In the genomic region with DNA sequence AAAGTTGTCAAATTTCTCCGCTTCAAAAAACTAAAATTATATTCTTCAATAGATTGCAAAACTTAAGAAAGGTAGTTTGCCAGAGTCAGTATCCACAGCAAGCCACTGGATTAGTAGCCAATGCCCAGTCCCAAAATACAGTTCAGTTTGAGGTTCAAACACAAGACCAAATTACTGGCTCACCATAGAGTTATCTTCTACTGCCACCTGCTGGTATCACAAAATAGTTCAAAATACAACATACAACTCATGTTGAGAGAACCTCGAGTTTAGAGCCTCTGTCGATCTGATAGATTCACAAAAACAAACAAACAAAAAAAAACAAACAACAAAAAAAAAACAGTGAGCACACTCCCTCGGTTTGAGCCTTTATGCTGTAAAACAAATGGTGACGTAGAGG, we compare ENCODE assay signal across 8 mouse cellular contexts. TPM values are rescaled to one million over a fixed set of nuclear protein-coding genes. Genes with fewer than 3 reads are reported as not detected.
DNase-seq lines count a peak whose midpoint lies in the region; ATAC-seq and TF ChIP-seq lines count a peak whose summit lies in the region.

No protein-coding gene starts in this region.

- H3K4me2 ChIP-seq in kidney, postnatal 0 days (ENCODE audit: low read length) = no peak overlapping the region
- H3K4me2 ChIP-seq in kidney, embryonic 14.5 days (replicated peaks; ENCODE audit: low read depth, low read length) = no peak overlapping the region

- no peaks in the 10 kb centered on the region for H3K4me1 ChIP-seq in kidney, postnatal 0 days (replicated peaks; ENCODE audit: insufficient read depth, low read length)
- H3K4me1 ChIP-seq in kidney, embryonic 14.5 days (ENCODE audit: control insufficient read depth, insufficient read depth, low read length) = no peaks in the 10 kb centered on the region

- H3K27me3 ChIP-seq in kidney, postnatal 0 days (ENCODE audit: insufficient read depth, low read length) = no peaks in the 10 kb centered on the region
- no peaks in the 10 kb centered on the region for H3K27me3 ChIP-seq in kidney, embryonic 14.5 days (ENCODE audit: control insufficient read depth, insufficient read depth, low read length)

- H3K36me3 ChIP-seq in kidney, postnatal 0 days (ENCODE audit: insufficient read depth, low read length) = no peaks in the 10 kb centered on the region
- no peaks in the 10 kb centered on the region for H3K36me3 ChIP-seq in kidney, embryonic 14.5 days (ENCODE audit: control insufficient read depth, insufficient read depth, low read length)

- no peak overlapping the region for H3K27ac ChIP-seq in kidney, postnatal 0 days
- H3K27ac ChIP-seq in kidney, embryonic 14.5 days (ENCODE audit: low read depth, low read length) = no peak overlapping the region

- H3K9me3 ChIP-seq in kidney, postnatal 0 days (replicated peaks; ENCODE audit: low read length) = no peaks in the 10 kb centered on the region
- no peaks in the 10 kb centered on the region for H3K9me3 ChIP-seq in kidney, embryonic 14.5 days (ENCODE audit: control insufficient read depth, low read length)

- TF ChIP-seq CTCF in kidney, postnatal 0 days (IDR thresholded peaks at IDR 0.05; ENCODE audit: low read depth) = peak; percentile 65

- ATAC-seq in kidney, postnatal 0 days (replicated peaks; ENCODE audit: low FRiP score, low read depth) = no peak
- no peak for ATAC-seq in kidney, embryonic 14.5 days (ENCODE audit: low FRiP score, low TSS enrichment)

- DNase-seq in adrenal gland, adult 2 months = peak; percentile 2
- DNase-seq in adrenal gland, adult 18-20 months (ENCODE audit: low spot score in 2 of 2) = no peak
- DNase-seq in kidney, postnatal 0 days (ENCODE audit: low spot score) = peak; percentile 54
- peak; percentile 46 for DNase-seq in A20 (ENCODE audit: low read depth, low spot score)
- DNase-seq in embryo, embryonic 10.5 days (ENCODE audit: low spot score) = peak; percentile 76
- DNase-seq in urinary bladder, postnatal 10 days (ENCODE audit: low spot score) = no peak
- DNase-seq in adrenal gland, adult 8-10 months = no peak

- WGBS in kidney, postnatal 0 days = 53% methylated on average over 5 of the region's 5 CpGs
- 58% methylated on average over 5 of the region's 5 CpGs for WGBS in kidney, embryonic 14.5 days

- H3K4me3 ChIP-seq in kidney, postnatal 0 days (replicated peaks; ENCODE audit: low read depth, low read length) = no peak overlapping the region
- no peak overlapping the region for H3K4me3 ChIP-seq in kidney, embryonic 14.5 days (ENCODE audit: low read length)

- no peak overlapping the region for H3K9ac ChIP-seq in kidney, postnatal 0 days (ENCODE audit: low read depth, low read length)
- no peak overlapping the region for H3K9ac ChIP-seq in kidney, embryonic 14.5 days (ENCODE audit: low read depth, low read length)

RNA-seq across cellular contexts. Expression of a gene that starts 42.4 kb away (rescaled TPM):
- 10 to 100 TPM; 10.2 to 12.0 TPM for total RNA-seq in adrenal gland, adult 2 months (2021)
- 2.3 and 3.2 TPM in 2 replicates for polyA plus RNA-seq in adrenal gland, adult 2 months (2012; rRNA removed)
- 10 to 100 TPM; 12.2 to 17.1 TPM for total RNA-seq in adrenal gland, adult 18-20 months (2021)
- polyA plus RNA-seq in kidney, postnatal 0 days (2015; fragmentation: Nextera tagmentation; extraction: Ambion mirVana) = 13.6 and 15.5 TPM in 2 replicates
- polyA plus RNA-seq in kidney, embryonic 14.5 days (2014; fragmentation: Nextera tagmentation; extraction: Ambion mirVana) = 9.0 and 14.6 TPM in 2 replicates
- 10 to 100 TPM in 3 of 4 experiments, 1 to 10 TPM in 1; 9.7 to 15.2 (median 11.7) TPM for total RNA-seq in adrenal gland, adult 8-10 months (2022)

Comparison
In these comparisons a context has a peak if more than half of its experiments do, and no peak if none do; other contexts are left out.
1. DNase-seq: peak in adrenal gland, adult 2 months (single experiment), kidney, postnatal 0 days (single experiment), A20 (single experiment) and embryo, embryonic 10.5 days (single experiment); none in adrenal gland, adult 18-20 months (0 of 2), urinary bladder, postnatal 10 days (single experiment) and adrenal gland, adult 8-10 months (single experiment).